Mouse (Mus musculus): ENCODE measurements around the gene Klhdc8a.

DNA sequence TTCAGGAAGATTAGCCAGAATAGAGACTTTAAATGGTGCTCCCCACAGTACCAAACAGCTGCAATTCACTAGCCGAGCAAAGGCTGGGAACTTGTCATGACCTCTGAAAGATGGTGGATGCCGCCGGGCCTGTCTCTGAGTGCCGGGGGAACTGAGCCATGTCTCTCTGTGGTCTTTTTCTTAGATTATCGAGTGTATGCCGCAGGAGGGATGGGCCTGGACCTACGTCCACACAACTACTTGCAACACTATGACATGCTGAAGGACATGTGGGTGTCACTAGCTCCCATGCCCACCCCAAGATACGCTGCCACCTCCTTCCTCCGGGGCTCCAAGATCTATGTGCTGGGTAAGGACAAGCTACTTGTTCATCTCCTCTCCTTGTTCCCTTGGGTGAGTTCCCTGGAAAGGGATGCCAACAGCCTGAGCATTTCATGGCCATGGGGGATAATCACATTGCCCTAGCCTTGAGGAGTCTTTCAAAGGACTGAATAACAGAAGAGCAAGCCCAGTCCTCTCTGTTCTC, 4.0 kb downstream of the Klhdc8a start:
- TF ChIP-seq CTCF (IDR thresholded peaks at IDR 0.05; ENCODE audit: control insufficient read depth, insufficient read depth, insufficient replicate concordance, low read depth, low read length) (no peak), POLR2A (IDR thresholded peaks at IDR 0.05; ENCODE audit: control insufficient read depth, low read depth, low read length) (no peak)

Data from testis, adult 2 months (tissue).